Mouse (Mus musculus) cerebellum, adult 2 months (tissue): ENCODE data around the gene Sprr2a1. TPM values are rescaled to one million over a fixed set of nuclear protein-coding genes. Genes with fewer than 3 reads are reported as not detected.
"Not testable (repeated sequence)": the region's sequence is repeated elsewhere in the genome, so short reads cannot be mapped to it uniquely, and the experiment has no call there.

ENCODE experiments used
- DNase-seq, 2 experiments: peaks; one replicate each; pipeline ENCODE4 v3.0.0; 2021
- H3K27ac ChIP-seq: fragments of 200-500 bp; 2 replicates; pipeline ENCODE4 v1.5.1; 2012; ENCODE audit warnings: low read length, control low read depth, inconsistent platforms; ENCODE audit not compliant: insufficient read depth
- H3K27me3 ChIP-seq: fragments of 200-500 bp; 2 replicates; pipeline ENCODE4 v1.6.1; 2012; ENCODE audit warnings: inconsistent platforms, mild to moderate bottlenecking, low read length, moderate library complexity; ENCODE audit not compliant: control insufficient read depth, insufficient read depth
- H3K4me1 ChIP-seq: fragments of 200-500 bp; 2 replicates; pipeline ENCODE4 v1.6.1; 2011; ENCODE audit warnings: low read length; ENCODE audit not compliant: control insufficient read depth, insufficient read depth
- H3K4me3 ChIP-seq: fragments of 200-500 bp; replicated peaks from 2 replicates; pipeline ENCODE3; 2011; ENCODE audit warnings: mild to moderate bottlenecking, low read depth, low read length, control low read depth; ENCODE audit not compliant: insufficient read depth
- CTCF ChIP-seq: fragments of 200-500 bp; IDR thresholded peaks from 2 replicates; pipeline ENCODE4 v1.5.1; 2011; ENCODE audit warnings: low read depth, mild to moderate bottlenecking, control low read depth, low read length, moderate library complexity, borderline replicate concordance; ENCODE audit not compliant: insufficient read depth
- POLR2A ChIP-seq: fragments of 200-500 bp; IDR thresholded peaks from 2 replicates; pipeline ENCODE4 v1.6.1; 2011; ENCODE audit warnings: low read length, control low read depth, borderline replicate concordance; ENCODE audit not compliant: insufficient read depth
- WGBS: fragments of 180-500 bp; shearing (Covaris S2); methylation state at CpG from one replicate; pipeline ENCODE4 v1.1.7; 2018; 5-methylcytosine and 5-hydroxymethylcytosine counted together
- polyA plus RNA-seq: library from polyadenylated mRNA; depleted of rRNA; stranded (reverse); fragments of >200 nt; gene quantifications from 2 replicates; pipeline ENCODE4 v1.2.3, GENCODE M21; 2012; rRNA removed

Sprr2a1 gene
- polyA plus RNA-seq = not detected in 2 replicates

- WGBS = no CpG with 5 or more reads among the region's 2 CpGs
- not testable (repeated sequence) for H3K4me1 ChIP-seq, H3K27me3 ChIP-seq, DNase-seq, H3K27ac ChIP-seq, H3K4me3 ChIP-seq
These were observed at the start of gene Sprr2a1, which contains the start of gene Sprr2a2 for GRCm38 (mm10) chr3:92215569-92215968. Gene Sprr2a1, plus strand, starts transcription at chr3:92215799. Gene Sprr2a2, plus strand, starts transcription at chr3:92215920.

- no peaks in the 10 kb centered on the region for H3K4me1 ChIP-seq
- 91% methylated on average over 3 of the region's 3 CpGs for WGBS
- no peak for DNase-seq
- no peaks in the 10 kb centered on the region for H3K27me3 ChIP-seq
- no peak overlapping the region for H3K27ac ChIP-seq
- no peak overlapping the region for H3K4me3 ChIP-seq
- no peak for TF ChIP-seq POLR2A
- no peak for TF ChIP-seq CTCF
These were observed 45.8 kb upstream of the Sprr2a1 start for GRCm38 (mm10) chr3:92169847-92170246.

GRCm38 (mm10) chr3:92176880-92177279 is 38.7 kb upstream of the Sprr2a1 start:
- Histone ChIP-seq H3K27ac (no peak overlapping the region), H3K4me1 (no peaks in the 10 kb centered on the region), H3K27me3 (no peaks in the 10 kb centered on the region), H3K4me3 (no peak overlapping the region)
- DNase-seq = no peak
- TF ChIP-seq POLR2A = no peak
- no peak for TF ChIP-seq CTCF
- 67% methylated on average over 1 of the region's 1 CpGs for WGBS

GRCm38 (mm10) chr3:92195512-92196200 is 19.9 kb upstream of the Sprr2a1 start:
- 80% methylated on average over 6 of the region's 6 CpGs for WGBS
- Histone ChIP-seq H3K4me1 (no peaks in the 10 kb centered on the region), H3K4me3 (no peak overlapping the region), H3K27ac (no peak overlapping the region), H3K27me3 (no peaks in the 10 kb centered on the region)
- TF ChIP-seq POLR2A (no peak), CTCF (no peak)
- DNase-seq = no peak

- no CpG with 5 or more reads among the region's 16 CpGs for WGBS
- DNase-seq, H3K27me3 ChIP-seq, H3K4me3 ChIP-seq, H3K27ac ChIP-seq, H3K4me1 ChIP-seq: not testable (repeated sequence)
These were observed 4.3 kb upstream of the Sprr2a1 start for GRCm38 (mm10) chr3:92211133-92211925.

GRCm38 (mm10) chr3:92212059-92212458 is 3.5 kb upstream of the Sprr2a1 start:
- DNase-seq, H3K27me3 ChIP-seq, H3K4me3 ChIP-seq, H3K4me1 ChIP-seq, H3K27ac ChIP-seq: not testable (repeated sequence)
- no CpG with 5 or more reads among the region's 1 CpGs for WGBS

GRCm38 (mm10) chr3:92213651-92214050 is 1.9 kb upstream of the Sprr2a1 start:
- H3K4me3 ChIP-seq, H3K4me1 ChIP-seq, DNase-seq, H3K27ac ChIP-seq, H3K27me3 ChIP-seq: not testable (repeated sequence)

- H3K4me1 ChIP-seq, H3K27me3 ChIP-seq, H3K27ac ChIP-seq, H3K4me3 ChIP-seq, DNase-seq: not testable (repeated sequence)
- no CpG with 5 or more reads among the region's 8 CpGs for WGBS
These were observed 3.4 kb downstream of the Sprr2a1 start for GRCm38 (mm10) chr3:92219031-92219430.

- not testable (repeated sequence) for H3K27ac ChIP-seq, H3K27me3 ChIP-seq
These were observed 8.1 kb downstream of the Sprr2a1 start for GRCm38 (mm10) chr3:92223708-92224107.

GRCm38 (mm10) chr3:92227410-92227809 is 11.8 kb downstream of the Sprr2a1 start:
- 54% methylated on average over 3 of the region's 3 CpGs for WGBS
- not testable (repeated sequence) for DNase-seq, H3K27ac ChIP-seq, H3K4me1 ChIP-seq, H3K4me3 ChIP-seq, H3K27me3 ChIP-seq

More at GRCm38 (mm10) chr3:92223708-92224107, 8.1 kb downstream of the Sprr2a1 start:
- not testable (repeated sequence) for H3K4me1 ChIP-seq, DNase-seq, H3K4me3 ChIP-seq

GRCm38 (mm10) chr3:92236463-92237189 is 21.0 kb downstream of the Sprr2a1 start:
- H3K27ac ChIP-seq, DNase-seq, H3K4me3 ChIP-seq, H3K4me1 ChIP-seq, H3K27me3 ChIP-seq: not testable (repeated sequence)
- WGBS = no CpG with 5 or more reads among the region's 5 CpGs
